Mouse (Mus musculus) olfactory bulb, adult 2 months (tissue): ENCODE measurements around the gene Hp1bp3.

ENCODE experiments used
- CTCF ChIP-seq: fragments of 200-500 bp; IDR thresholded peaks from 2 replicates; pipeline ENCODE4 v1.5.1; 2012; ENCODE audit warnings: low read depth, mild to moderate bottlenecking, low read length, moderate library complexity; ENCODE audit not compliant: insufficient read depth
- POLR2A ChIP-seq: fragments of 200-500 bp; IDR thresholded peaks from 2 replicates; pipeline ENCODE4 v1.6.1; 2012; ENCODE audit warnings: mild to moderate bottlenecking, low read depth, low read length, moderate library complexity; ENCODE audit not compliant: insufficient read depth

GRCm38 (mm10) chr4:138272011-138272997, 56.2 kb downstream of the Hp1bp3 start:
- no peak for TF ChIP-seq CTCF
- no peak for TF ChIP-seq POLR2A
